Mouse (Mus musculus) lung, postnatal 0 days (tissue): ENCODE measurements around the gene Slc25a47.

Source experiments
- CTCF ChIP-seq: IDR thresholded peaks from 2 replicates; pipeline ENCODE4 v1.5.1; 2016; ENCODE audit warnings: antibody characterized with exemption, mild to moderate bottlenecking
- EP300 ChIP-seq: IDR thresholded peaks from 2 replicates; pipeline ENCODE4 v1.6.1; 2016; ENCODE audit warnings: antibody characterized with exemption, mild to moderate bottlenecking, control low read depth

DNA sequence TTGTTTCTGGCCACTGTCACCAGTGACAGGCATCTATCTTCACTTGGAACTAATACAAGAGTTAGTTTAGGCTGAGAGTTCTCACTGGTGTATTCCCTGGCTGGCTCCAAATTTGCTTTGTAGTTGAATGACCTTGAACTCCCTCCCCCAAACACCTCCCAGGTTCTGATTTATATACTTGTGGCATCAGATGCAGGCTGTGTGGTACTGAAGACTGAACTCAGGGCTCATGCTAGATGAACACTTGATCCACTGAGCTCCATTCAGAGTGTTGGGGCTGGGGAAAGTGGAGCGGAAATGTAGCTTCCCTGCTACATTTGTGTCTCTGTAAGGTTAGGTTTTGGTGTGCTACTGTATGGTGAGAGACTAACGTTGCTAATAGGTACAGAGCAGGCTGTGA is 31.5 kb upstream of the Slc25a47 start:
- TF ChIP-seq EP300 (no peak), CTCF (no peak)
